Mouse (Mus musculus) thymus, adult 18-20 months (tissue): Measurements from ENCODE around the gene P2rx5.

Experiments used
- DNase-seq, 2 experiments: peaks; one replicate each; pipeline ENCODE4 v3.0.0; 2022; ENCODE audit warnings: mixed read lengths in 2 of 2

The P2rx5 gene

GRCm38 (mm10) chr11:73176608-73177508 is 16.6 kb downstream of the P2rx5 start, which contains the start of the genes Emc6 and Tax1bp3:
Gene Emc6 (minus strand): TSS chr11:73177037.
Gene Tax1bp3 (plus strand): TSS chr11:73177083.
- DNase-seq, result peak; percentile 95 to 96

DNA sequence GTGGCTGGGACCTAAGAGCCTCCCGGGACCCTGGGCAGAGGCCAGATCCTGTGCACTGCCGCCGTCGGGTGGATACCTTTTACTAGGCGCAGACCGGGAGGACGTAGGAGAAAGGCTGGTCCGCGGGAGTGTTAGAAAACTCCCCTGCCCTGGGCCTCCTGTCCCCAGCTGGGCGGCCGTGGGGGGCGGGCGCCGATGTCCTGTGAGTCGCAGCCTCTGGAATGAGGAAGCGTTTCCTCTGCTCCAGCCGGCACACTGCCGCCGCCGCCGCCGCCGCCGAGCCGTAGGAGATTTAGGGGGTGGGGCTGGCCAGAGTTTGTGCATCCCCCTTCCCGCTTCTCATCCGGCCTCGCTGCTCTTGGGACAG is 17.3 kb downstream of the P2rx5 start:
- peak; percentile 49 to 51 for DNase-seq

DNA sequence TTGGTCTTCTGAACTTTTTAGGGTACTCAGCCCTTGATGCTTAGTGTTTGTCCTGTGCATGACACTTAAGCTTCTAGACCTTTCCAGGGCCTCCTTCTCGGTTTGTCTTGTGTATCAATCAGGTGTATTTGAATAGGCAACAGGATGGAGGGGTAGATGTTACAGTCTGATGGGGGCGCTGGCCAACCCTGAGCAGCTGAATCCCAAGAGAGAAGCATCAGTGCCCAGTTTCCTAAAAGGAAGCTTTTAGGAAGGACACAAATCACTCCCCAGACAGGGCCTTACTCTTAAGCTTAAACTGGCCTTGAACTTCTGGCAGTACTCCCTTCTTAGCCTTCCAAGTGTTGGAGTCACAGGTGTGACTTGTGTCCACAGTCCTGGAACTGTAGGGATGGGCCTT is 17.7 kb downstream of the P2rx5 start:
- no peak for DNase-seq

DNA sequence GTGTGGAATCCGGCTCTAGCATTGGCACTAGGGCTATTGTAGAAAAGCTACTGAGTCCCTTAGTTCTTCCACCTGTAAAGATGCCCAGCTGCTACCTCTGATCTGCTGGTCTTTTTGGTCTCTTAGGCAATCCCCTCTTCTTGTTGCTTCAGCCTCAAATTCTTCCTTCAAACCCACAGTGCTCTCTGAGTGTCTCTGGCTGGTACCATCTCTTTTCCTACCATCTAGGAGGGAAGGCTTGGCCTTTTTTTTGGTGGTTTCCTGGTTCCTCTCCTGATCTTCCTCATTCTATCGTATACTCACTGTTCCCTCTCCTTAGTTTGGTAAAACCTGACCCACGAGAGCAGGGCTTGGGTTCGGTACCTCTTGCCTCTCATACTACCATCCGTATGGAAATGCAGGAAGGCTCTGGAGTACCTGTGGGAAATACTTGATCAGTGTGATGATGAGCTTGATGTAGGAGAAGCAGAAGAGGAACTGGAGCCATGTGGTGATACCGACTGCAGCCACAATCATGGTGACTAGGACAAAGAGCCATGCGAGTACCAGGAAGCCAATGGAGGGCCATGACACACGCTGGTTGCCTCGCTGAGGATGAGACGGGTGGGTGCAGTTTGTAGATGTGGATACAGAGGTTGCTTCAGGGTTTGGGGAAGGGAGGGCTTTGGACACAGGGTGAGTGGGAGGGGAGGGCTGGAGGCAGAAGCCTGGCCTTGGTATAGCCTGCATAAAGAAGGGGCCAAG is 25.8 kb downstream of the P2rx5 start:
- no peak for DNase-seq

DNA sequence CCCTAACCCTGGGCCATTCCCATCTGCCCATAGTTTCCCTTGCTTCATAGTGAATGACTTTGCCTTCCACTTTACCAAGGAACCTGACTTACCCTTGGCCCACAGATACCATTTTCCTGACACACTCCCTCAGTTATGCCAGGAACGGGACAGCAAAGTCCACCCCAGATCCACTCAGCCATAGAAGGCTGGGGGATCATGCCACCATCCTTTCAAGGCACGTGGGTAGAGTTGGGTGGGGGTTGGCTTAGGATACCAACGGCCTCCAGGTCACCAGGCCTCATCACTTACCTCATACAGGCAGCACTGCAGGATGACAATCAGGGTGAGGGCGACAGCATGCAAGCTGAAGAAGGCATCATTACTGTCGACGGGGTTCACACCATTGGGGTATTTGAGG is 27.0 kb downstream of the P2rx5 start:
- no peak for DNase-seq

GRCm38 (mm10) chr11:73193047-73193446 is 32.8 kb downstream of the P2rx5 start:
- no peak for DNase-seq

DNA sequence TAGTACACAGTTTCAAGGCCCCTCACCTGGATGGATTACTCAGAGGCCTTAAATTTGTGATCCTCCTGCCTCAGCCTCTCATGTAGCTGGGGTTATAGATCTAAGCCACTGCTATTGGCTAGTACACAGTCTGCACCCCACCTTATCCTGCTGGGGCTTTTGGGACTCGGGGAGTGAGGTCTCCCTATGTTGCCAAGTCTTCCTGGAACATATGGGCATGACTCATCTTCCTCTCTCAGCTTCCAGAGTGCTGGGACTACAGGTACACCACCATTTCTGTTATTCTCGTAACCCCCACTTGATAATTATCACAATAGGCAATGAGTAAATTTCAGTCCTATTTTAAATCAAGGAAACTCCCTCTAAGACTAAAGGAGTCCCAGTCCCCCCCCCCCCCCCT is 34.2 kb downstream of the P2rx5 start:
- DNase-seq, result no peak

- no peak for DNase-seq
Measured at GRCm38 (mm10) chr11:73198190-73198589, 38.0 kb downstream of the P2rx5 start.

DNA sequence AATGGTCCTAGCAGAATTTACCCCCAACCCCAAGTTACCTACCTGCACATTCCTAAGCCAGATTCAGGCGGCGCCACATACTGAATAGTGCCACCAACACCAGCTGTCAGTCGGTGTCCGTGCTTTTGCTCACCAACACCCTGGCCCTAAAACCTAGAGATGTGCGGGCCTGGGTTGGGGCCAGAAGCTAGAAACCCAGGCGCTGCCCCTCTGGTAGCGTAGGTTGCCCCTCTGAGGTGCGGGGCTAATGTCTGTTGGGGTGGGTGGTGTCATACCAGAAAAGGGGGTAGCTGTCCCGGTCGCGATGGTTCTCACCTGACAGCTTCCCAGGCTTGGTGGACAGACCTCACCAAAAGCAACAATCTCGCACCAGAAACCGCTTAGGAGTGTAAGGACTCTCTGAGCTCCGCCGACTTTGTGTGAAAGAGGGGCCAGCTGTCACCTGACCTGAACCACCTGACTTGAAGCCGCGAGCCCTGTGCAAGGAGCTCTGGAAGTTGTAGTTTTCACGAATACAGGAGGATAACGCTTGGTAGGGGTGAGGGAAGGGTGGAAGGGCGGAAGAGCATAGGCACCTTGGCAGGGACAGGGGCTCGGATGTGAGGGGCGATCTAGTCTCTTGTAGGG is 38.5 kb downstream of the P2rx5 start, which contains the start of gene Ctns:
Gene Ctns (minus strand): TSS at position 440 of the 627 bp plus-strand sequence.
- DNase-seq, result peak; percentile 72 to 82

- peak; percentile 92 to 95 for DNase-seq
Measured at GRCm38 (mm10) chr11:73199230-73199712, 39.0 kb downstream of the P2rx5 start, which contains the start of gene Shpk. Gene Shpk (plus strand): TSS chr11:73199460.

DNA sequence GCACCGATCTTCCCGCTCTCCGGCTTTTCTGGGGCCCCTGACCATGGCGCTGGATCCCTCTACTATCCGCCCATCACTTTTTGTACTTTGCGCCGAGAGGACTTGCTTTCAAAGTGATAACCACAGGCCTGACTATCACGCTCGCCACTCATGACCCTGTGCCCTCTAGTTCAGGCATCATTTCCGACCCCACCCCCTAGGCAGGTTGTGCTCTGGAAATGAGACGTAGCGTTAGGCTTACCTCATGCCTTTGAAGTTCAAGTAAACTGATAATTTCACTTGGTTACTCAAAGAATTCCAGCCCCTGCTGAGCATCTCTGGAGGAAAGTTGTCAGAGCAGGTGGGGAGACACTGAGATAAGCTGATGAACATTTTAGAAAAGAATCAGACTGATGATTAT is 39.7 kb downstream of the P2rx5 start:
- DNase-seq, result peak in 1 of 2 experiments; percentile 38

DNA sequence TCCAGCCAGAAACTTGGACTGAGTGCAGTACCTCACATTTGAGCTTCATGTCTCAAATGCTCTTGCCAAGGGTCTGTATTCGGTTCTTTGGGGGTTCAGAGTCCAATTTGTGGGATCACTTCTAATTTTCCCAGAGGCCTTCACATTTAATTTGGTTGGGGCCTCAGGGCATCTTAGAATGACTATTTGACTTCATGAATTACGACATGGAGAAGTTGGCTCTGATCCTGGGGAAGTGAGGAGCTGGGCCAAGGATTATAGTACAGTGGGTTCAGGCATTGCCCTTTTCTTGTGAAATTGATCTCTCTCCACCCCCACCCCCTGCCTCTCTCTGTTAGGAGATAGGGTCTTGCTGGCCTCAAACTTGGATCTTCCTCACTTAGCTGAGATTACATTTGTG is 40.8 kb downstream of the P2rx5 start:
- DNase-seq, result no peak

DNA sequence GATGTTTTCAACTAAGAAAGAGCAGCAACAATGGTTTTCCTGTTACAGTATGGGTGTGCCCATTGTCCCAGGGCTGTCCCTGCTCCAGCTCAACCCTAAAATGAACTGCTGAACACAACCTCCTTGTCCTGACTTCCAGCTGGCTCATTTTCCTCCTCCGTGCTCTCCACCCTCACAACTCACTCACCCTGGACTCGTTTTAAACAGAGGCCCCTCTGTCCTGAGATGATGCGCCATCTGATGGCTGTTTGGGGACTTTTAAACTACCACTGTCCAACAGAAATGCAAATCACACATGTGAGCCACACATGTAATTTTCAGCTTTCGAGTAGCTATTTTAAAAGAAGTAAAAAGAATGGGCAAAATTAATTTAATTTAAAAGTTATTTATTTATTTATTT is 41.4 kb downstream of the P2rx5 start:
- no peak for DNase-seq

DNA sequence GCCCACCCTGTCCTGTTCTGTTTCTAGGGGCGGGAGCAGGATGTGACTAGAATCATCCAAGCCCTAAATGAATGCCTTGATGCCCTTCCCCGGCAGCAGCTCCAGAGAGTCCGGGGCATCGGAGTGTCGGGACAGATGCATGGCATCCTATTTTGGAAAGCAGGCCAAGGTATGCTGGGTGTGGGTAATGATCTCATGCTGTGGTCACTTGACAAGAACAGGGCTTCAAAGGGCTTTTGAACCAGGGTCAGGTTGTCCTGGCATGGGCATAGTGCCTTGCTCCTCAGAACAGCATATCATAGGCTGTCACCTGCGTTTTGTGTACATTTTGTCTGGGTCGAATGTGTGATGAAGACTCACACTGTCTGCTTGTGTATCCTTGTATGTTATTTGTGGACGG is 43.7 kb downstream of the P2rx5 start:
- no peak for DNase-seq

GRCm38 (mm10) chr11:73205194-73205593 is 45.0 kb downstream of the P2rx5 start:
- no peak for DNase-seq

DNA sequence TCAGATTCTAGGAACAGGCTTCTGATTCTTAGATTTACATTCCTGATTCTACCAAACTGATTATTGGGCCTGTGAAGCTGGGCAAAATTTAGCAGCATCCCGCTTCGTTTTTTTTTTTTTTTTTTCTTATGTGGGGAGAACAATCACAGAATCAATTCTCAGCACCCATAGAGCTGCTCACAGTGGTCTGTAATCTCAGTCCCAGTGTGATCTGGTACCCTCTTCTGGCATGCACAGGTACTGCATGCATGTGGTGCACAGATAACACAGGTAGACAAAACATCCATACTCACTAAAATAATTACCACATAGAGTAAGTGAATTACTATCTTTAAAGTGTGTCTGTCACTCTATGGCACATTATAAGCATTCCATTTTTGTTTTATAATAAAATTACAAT is 47.4 kb downstream of the P2rx5 start:
- DNase-seq, result no peak

DNA sequence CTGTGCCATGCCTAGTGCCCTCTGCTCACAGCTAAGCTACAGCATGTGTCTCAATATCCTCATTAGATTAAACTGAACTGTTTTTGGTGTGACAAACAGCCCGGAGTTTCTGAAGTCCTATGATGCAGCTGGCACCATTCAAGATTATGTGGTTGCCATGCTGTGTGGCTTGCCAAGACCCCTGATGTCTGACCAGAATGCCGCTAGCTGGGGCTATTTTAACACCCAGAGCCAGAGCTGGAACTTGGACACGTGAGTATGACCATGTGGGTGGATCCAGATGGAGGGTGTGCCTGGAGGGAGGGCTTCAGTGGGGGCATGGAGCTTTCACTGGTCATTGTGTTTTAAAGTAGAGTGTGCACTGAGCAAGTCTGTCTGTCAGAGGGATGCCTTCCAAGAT is 53.7 kb downstream of the P2rx5 start:
- DNase-seq, result no peak

DNA sequence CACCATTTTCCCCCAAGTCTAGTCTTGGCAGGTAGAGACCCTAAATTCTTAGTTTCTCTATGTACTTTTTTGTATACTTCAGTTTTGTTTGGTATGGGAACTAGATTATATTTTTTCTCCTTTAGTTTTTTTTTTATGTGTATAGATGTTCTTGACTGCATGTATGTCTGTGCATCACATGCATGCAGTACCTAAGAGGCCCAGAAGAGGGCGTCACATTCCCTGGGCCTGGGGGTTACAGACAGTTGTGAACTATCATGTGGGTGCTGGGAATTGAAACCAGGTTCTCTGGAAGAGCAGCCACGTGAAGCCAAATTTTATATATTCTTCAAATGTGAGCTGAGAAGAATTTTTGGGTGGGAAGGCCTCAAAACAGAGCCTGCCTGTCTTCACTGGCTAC is 59.5 kb downstream of the P2rx5 start:
- no peak for DNase-seq

GRCm38 (mm10) chr11:73220651-73221050 is 60.4 kb downstream of the P2rx5 start:
- no peak for DNase-seq
